Comparison of ENCODE assay signal across 12 mouse cellular contexts in genomic region chr2:21060347-21060650, GRCm38 (mm10).
A peak's percentile ranks its signal among the peaks of the same experiment; 100 is the strongest.
DNase-seq lines count a peak whose midpoint lies in the region; ATAC-seq and TF ChIP-seq lines count a peak whose summit lies in the region.
"Had no signal": no experiment of that assay in that cellular context is flagged by ENCODE, and none has a peak within 500 bp of the region (broad histone marks: within the 10 kb centered on the region; RNA-seq: fewer than 3 reads in every experiment).

No protein-coding gene starts in this region.

- peak overlapping the region; percentile 11; the same call in 1 of the 2 replicates for H3K4me3 ChIP-seq in forebrain, embryonic 10.5 days
- H3K4me3 ChIP-seq in hindbrain, embryonic 15.5 days, result no peak overlapping the region
- H3K4me3 ChIP-seq in neural tube, embryonic 12.5 days, result no peak overlapping the region
- no peak overlapping the region for H3K4me3 ChIP-seq in stomach, postnatal 0 days (ENCODE audit: low read depth, low read length)
- H3K4me3 ChIP-seq: limb, embryonic 12.5 days; stomach, embryonic 15.5 days had no signal

- H3K27me3 ChIP-seq in forebrain, embryonic 10.5 days (ENCODE audit: poor library complexity, severe bottlenecking), result no peaks in the 10 kb centered on the region
- H3K27me3 ChIP-seq in hindbrain, embryonic 15.5 days, result no peaks in the 10 kb centered on the region
- H3K27me3 ChIP-seq in neural tube, embryonic 12.5 days (replicated peaks), result no peaks in the 10 kb centered on the region
- H3K27me3 ChIP-seq in stomach, postnatal 0 days (ENCODE audit: control insufficient read depth, insufficient read depth, low read length), result no peaks in the 10 kb centered on the region
- H3K27me3 ChIP-seq: limb, embryonic 12.5 days; stomach, embryonic 15.5 days had no signal

- peaks cover 4% of the 10 kb centered on the region; the same call in 1 of the 2 replicates for H3K9me3 ChIP-seq in forebrain, embryonic 10.5 days
- H3K9me3 ChIP-seq in hindbrain, embryonic 15.5 days, result no peaks in the 10 kb centered on the region
- no peaks in the 10 kb centered on the region for H3K9me3 ChIP-seq in neural tube, embryonic 12.5 days
- H3K9me3 ChIP-seq in stomach, postnatal 0 days (ENCODE audit: control insufficient read depth, low read length), result no peaks in the 10 kb centered on the region
- H3K9me3 ChIP-seq: limb, embryonic 12.5 days; stomach, embryonic 15.5 days had no signal

- intact Hi-C loops in heart, postnatal 36 days (cut with DNase I), result no loop called here

- no peaks in the 10 kb centered on the region for H3K36me3 ChIP-seq in forebrain, embryonic 10.5 days (replicated peaks)
- H3K36me3 ChIP-seq in hindbrain, embryonic 15.5 days, result no peaks in the 10 kb centered on the region
- H3K36me3 ChIP-seq in neural tube, embryonic 12.5 days, result no peaks in the 10 kb centered on the region
- H3K36me3 ChIP-seq in stomach, postnatal 0 days (ENCODE audit: control insufficient read depth, insufficient read depth, low read length), result no peaks in the 10 kb centered on the region
- H3K36me3 ChIP-seq: limb, embryonic 12.5 days; stomach, embryonic 15.5 days had no signal

- DNase-seq in embryo, embryonic 10 days (ENCODE audit: low spot score), result peak; percentile 38
- no peak for DNase-seq in embryo, embryonic 9.5 days (ENCODE audit: extremely low spot score)
- DNase-seq in forebrain, embryonic 10.5 days (ENCODE audit: extremely low spot score, low spot score), result peak; percentile 50
- DNase-seq in heart, postnatal 36 days, result no peak
- DNase-seq in stomach, postnatal 0 days (ENCODE audit: low spot score), result no peak
- no peak for DNase-seq in kidney, postnatal 14 days
- DNase-seq: kidney, adult 2 months; lung, adult 2 months had no signal

- 39% methylated on average over 2 of the region's 2 CpGs for WGBS in forebrain, embryonic 10.5 days
- WGBS in hindbrain, embryonic 15.5 days, result 29% methylated on average over 2 of the region's 2 CpGs
- WGBS in neural tube, embryonic 12.5 days, result 31% methylated on average over 2 of the region's 2 CpGs
- WGBS in stomach, postnatal 0 days, result 73% methylated on average over 2 of the region's 2 CpGs

- no peak for TF ChIP-seq EP300 in stomach, postnatal 0 days (optimal IDR thresholded peaks at IDR 0.05)

- no peak overlapping the region for H3K9ac ChIP-seq in hindbrain, embryonic 15.5 days
- no peak overlapping the region for H3K9ac ChIP-seq in neural tube, embryonic 12.5 days
- no peak overlapping the region for H3K9ac ChIP-seq in stomach, postnatal 0 days (ENCODE audit: low read length)
- H3K9ac ChIP-seq: limb, embryonic 12.5 days; stomach, embryonic 15.5 days had no signal

- 0 out of 2 replicates have a peak overlapping the region, but pooled peaks have one; percentile 0 for H3K4me2 ChIP-seq in hindbrain, embryonic 15.5 days
- H3K4me2 ChIP-seq in neural tube, embryonic 12.5 days (replicated peaks), result peak overlapping the region; percentile 16; the same call in 1 of the 2 replicates
- no peak overlapping the region for H3K4me2 ChIP-seq in stomach, postnatal 0 days (replicated peaks; ENCODE audit: low read depth)
- H3K4me2 ChIP-seq: limb, embryonic 12.5 days; stomach, embryonic 15.5 days had no signal

- H3K4me1 ChIP-seq in forebrain, embryonic 10.5 days, result peaks cover 42% of the 10 kb centered on the region
- H3K4me1 ChIP-seq in hindbrain, embryonic 15.5 days (replicated peaks), result peaks cover 19% of the 10 kb centered on the region
- peaks cover 15% of the 10 kb centered on the region for H3K4me1 ChIP-seq in neural tube, embryonic 12.5 days
- no peaks in the 10 kb centered on the region for H3K4me1 ChIP-seq in stomach, postnatal 0 days (replicated peaks; ENCODE audit: control insufficient read depth, insufficient read depth)
- H3K4me1 ChIP-seq: stomach, embryonic 15.5 days had no signal

- ATAC-seq in hindbrain, embryonic 15.5 days (ENCODE audit: low FRiP score, low read depth), result peak; percentile 85
- ATAC-seq in neural tube, embryonic 12.5 days (ENCODE audit: low FRiP score, low read depth), result peak; percentile 77
- no peak for ATAC-seq in stomach, postnatal 0 days (ENCODE audit: low FRiP score, low TSS enrichment)

- peak overlapping the region; percentile 85 for H3K27ac ChIP-seq in forebrain, embryonic 10.5 days
- H3K27ac ChIP-seq in hindbrain, embryonic 15.5 days (replicated peaks), result peak overlapping the region; percentile 72
- H3K27ac ChIP-seq in neural tube, embryonic 12.5 days, result no peak overlapping the region
- H3K27ac ChIP-seq in stomach, postnatal 0 days (replicated peaks), result no peak overlapping the region
- H3K27ac ChIP-seq: limb, embryonic 12.5 days; stomach, embryonic 15.5 days had no signal

- no peak for TF ChIP-seq CTCF in stomach, postnatal 0 days (IDR thresholded peaks at IDR 0.05; ENCODE audit: low read depth)

Comparison
In these comparisons a context has a peak if more than half of its experiments do, and no peak if none do; other contexts are left out.
1. DNase-seq: peak in embryo, embryonic 10 days (single experiment) and forebrain, embryonic 10.5 days (single experiment); none in embryo, embryonic 9.5 days (single experiment), heart, postnatal 36 days (0 of 2), stomach, postnatal 0 days (single experiment) and kidney, postnatal 14 days (single experiment).
2. H3K27ac ChIP-seq: peak in forebrain, embryonic 10.5 days (single experiment) and hindbrain, embryonic 15.5 days (single experiment); none in neural tube, embryonic 12.5 days (single experiment) and stomach, postnatal 0 days (single experiment).